Mouse (Mus musculus): Measurements from ENCODE around the gene Ncoa5. TPM values are rescaled to one million over a fixed set of nuclear protein-coding genes. Genes with fewer than 3 reads are reported as not detected.

The Ncoa5 gene
- 10 to 100 TPM; 29.3 to 35.9 TPM for total RNA-seq (2021)
- long read RNA-seq, experiment 1, transcript Ncoa5-201 (8 exons, 3,179 nt): major isoform, 12 of 28 reads
- long read RNA-seq, experiment 1, partial matches to known transcripts: 9 of 28 reads
- long read RNA-seq, experiment 1, other reads (novel, unspliced or antisense): 5 of 28 reads
- long read RNA-seq, experiment 2, transcript Ncoa5-201 (8 exons, 3,179 nt): major isoform, 11 of 28 reads
- long read RNA-seq, experiment 2, partial matches to known transcripts: 3 of 28 reads
- long read RNA-seq, experiment 2, other reads (novel, unspliced or antisense): 12 of 28 reads

DNA sequence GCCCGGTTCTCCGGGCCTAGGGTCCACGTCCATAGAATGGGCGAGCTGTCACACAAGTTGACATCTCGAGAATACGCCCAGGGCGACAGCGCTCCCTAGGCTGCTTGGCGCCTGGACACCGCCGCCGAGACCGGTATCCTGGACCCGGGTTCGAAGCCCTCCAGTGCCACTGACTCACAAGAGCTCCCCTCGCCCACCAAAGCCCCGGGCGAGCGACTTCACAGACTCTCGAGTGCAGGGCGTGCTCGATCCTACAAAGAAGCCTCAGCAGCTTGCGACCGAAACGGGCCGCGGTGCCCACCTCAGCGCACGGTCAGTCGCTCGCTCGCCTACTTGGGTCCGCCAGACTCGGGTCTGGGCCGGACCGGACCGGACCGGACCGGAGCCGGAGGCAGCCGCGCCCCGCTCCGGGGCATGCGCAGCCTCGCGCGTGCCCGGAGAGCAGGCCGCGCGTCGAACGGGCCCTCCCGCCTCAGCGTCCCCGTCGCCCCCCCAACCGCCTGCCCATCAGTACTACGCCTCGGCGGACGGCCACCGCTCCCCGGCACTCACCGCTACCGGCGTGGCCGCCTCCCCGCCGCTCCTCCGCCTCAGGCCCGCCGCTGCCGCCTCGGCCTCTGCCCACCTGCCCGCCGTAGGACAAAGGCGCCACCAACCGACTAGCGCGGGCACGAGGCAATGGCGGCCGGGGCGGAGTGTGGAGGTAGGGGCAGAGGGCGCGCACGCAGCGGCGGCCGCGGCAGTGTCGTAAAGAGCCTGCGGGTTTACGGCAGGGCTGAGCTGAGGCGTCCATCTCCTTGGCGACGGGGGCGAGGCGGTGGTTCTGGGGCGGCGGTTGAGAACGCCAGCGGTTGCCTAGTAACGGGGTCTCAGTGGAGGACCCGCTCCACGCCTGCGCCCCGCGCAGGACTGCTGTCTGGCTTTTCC, at the start of gene Ncoa5:
Gene Ncoa5 (minus strand): TSS at position 737 of the 927 bp plus-strand sequence.
- DNase-seq: peak; percentile 98

DNA sequence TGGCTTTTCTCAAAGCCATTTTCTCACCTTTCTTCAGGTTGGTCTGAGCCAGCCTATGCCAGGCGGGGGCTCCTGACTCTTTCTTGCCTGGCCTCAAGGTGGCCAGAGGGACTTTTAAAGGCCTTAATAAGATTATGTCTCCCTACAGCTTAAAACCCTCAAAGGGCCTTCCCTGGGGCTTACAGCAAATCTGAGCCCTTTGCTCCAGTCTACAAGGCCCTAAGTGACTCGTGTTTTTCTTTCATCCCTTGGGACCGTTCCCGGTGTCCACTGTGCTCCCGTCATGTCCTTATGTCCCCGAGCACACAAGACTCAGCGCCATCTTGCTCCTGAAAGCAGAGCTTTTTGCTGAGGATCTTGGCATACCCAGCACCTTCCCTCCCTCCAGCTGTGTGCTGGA, 46.6 kb upstream of the Ncoa5 start:
- no peak for DNase-seq

DNA sequence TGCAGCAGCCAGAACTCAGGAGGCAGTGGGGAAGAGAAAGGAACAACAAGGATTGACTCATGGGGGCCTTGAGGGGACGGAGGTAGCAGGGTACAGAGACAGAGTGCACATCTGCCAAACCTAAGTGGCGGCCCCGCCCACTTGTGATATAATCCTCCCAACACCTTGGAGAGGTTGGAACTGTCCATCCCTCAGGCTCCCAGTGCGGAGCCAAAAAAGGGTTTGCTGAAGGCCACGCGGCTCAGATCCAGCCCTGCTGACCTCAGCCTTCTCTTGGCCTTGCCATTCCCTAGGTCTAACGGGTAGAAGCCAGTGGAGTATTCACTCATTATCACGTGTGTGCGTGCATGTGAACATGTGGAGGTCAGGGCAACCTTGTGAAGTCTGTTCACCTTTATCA, 46.0 kb upstream of the Ncoa5 start:
- peak; percentile 44 for DNase-seq

DNA sequence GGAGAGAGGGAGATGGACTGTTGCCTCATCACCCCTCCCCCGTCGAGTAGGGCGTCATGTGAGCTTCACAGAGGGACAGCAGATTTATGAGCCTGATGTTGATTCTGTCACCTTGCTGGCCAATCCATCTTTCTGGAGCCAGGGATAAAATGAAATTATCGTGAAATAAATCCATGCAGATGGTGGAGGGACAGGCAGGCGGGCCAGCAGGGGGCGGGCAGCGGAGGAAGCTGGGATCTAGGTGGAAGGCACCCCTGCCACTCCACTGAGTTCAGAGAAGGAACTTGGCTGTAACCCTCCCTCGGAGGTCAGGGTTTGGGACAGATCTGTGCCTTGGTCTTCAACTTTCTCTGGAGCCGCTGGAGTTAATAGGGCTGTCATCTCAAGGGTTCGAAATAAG, 43.9 kb upstream of the Ncoa5 start:
- DNase-seq: peak; percentile 74

DNA sequence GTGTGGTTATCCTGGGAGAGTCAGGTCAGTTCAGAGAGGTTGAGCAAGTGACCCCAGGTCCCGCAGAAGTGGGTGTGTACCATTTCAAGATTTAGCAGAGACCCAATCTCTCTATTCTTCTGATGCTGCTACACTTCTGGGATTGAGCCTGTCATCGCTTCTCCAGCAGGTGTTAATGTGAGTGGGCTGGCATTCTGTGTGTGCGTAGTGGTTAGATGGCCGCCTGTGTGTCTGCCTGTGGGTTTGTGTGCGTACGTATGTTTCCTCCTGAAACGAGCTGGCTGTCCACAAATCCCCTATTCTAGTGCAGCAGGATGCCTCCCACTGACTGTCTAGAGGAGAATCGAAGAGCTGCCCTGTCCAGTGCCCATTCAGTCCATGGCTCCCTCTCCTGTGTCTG, 43.4 kb upstream of the Ncoa5 start:
- DNase-seq: no peak

DNA sequence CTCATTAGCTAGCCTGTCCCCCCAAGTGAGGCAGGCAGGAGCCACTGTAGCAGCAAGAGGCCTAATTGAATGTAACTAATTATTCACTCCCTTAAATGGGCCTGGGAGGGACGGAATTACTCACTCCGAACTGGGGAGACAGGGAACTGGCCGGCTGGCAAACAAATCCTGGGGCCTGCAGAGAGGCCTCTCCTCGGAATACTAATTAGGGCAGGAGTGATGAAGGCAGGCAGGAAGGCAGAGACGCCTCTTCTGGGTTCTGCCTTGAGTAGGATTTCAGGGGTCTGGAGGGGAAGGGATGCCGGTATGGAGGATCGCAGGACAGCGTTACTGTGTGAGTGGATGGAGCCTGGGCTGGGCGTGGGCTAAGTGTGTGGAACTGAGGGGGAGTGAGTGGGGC, 42.4 kb upstream of the Ncoa5 start:
- DNase-seq: no peak

DNA sequence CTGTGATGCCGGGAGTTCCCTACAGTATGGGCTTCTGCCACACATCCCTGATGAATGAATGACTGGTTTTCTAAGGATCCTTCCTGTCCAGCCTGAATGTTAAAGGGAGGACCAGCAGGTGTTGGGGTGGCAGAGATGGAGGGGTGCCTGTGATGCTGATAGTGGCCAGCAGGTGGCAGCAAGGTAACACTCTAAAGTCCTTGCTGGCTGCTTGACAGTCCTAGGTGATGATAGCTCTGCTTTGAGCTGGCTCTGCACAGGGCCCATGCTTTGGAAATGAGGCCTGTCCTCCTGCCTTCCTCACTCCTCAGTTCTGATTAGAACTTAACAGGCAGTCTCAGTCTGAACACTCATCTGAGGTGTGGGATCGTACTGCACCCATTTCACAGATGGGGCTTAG, 40.3 kb upstream of the Ncoa5 start:
- peak; percentile 88 for DNase-seq

DNA sequence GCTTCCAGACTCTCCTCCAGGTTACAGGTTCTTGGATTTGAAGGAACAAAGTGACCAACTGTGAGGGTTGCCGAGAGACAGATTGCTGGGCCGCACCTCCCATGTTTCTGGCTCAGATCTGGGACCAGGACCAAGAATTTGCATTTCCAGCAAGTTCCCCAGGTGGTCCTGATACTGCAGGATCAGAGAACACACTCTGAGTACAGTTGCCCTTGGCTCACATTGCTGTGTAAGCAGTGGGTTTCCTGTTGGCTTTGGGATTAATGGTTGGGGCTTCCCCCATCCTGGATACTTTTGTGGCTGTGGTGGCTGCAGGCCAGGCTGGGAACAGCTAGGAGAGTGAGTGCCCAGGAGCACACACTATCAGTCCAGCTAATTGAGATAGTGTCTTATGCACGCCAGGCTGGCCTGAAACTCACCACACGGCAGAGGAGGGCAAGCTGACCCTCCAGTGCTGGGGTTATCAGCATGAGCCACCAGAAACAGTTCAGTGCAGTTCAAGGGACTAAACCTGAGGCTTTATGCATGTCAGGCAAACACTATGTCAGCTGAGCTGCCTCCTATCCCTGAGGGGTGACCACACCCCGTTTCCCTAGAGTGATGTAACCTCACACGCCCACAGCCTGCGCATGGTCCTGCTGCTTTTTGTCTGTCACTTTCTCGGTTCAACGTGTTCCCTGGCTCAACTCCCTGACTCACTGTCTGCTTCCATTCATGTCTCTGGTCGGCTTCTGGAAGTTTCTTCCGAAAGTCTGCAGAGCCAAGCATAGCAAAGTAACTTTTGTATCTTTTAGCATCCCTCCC, 39.6 kb upstream of the Ncoa5 start:
- no peak for DNase-seq

DNA sequence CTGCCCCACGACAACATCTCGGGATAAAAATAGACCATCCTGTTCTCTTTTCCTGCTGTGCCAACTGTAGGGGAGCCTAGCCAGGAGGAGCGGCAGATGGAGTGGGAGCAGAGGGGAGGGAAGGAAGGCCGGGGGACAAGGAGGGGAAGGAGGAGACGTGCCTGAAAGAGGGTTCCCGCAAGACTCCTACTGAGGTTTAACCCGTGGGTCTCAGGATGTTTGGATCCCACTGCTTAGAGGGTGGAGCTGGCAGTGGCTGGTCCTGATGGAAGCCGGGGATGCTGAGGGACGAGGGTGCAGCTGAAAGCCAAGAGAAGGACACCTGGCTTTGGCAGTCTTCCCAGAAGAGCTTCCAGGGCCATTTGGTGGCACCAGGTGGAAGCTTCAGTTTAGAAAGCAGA, 38.7 kb upstream of the Ncoa5 start:
- DNase-seq: no peak

DNA sequence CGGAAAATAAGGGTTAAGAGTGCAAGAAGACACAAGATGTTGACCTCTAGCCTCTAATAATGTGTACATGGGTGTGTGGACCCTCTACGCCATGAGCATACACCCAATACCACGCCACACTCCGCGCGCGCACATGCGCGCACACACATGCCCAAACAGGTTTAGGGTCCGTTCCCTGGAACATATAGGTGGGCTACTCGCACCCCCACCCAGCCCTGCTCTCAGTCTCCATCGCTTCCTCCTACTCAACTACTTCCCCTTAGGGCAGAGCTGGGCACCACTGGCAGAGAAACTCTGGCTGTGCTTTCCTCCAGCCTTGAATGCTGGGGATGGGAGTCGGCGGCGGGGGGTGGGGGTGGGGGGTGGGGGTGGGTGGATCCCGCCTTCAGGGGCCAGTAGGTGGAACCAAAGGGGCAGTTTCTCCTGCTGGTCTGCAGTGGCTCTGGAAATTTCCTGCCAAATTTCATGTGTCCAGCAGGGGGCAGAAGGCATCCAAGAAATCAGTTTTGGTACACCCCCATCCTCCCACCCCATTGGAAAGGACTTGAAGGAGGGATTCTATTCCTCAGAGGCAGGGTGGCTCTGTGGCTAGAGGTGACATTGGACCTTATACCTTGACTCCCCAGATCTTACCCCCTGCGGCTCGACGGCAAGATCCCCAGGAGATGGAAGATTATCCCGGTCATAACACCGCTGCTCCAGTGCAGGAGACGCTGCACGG, 35.6 kb upstream of the Ncoa5 start:
- peak; percentile 79 for DNase-seq

DNA sequence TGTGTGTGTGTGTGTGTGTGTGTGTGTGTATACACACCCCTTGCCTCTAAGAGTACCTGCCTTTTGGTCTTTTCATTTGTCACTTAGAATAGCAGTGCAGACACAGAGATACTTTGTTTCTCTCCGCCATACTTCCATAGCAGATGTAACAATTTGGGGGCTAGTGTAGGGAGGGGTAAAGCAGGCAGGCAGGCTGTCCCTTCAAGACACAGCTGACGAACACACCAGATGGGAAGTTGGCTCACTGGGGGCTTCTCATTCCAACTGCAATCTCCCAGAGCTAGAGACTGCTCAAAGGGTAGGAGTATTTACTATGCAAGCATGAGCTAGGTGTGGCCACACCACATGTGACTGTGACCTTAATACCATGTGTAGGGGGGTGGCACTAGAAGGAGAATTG, 34.1 kb upstream of the Ncoa5 start:
- no peak for DNase-seq

DNA sequence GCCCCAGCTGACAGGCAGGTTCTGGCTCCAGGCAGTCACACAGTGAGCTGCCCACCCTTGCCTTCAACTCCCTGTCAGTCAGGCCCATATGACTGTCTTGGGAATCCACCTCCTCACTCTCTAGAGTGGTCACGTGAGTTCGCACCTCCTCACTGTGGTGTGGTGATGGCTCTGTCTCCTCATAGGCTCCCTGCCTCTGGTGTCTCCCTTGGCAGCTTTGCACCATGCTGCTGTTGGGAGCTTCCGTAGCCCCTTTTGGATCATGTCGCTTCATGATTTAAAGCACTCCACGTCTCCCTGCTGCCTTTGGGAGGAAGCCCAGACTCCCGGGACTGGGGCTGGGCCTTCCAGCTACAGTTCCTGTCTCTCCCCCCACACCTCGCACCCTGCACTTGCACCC, 29.8 kb upstream of the Ncoa5 start:
- DNase-seq: no peak

DNA sequence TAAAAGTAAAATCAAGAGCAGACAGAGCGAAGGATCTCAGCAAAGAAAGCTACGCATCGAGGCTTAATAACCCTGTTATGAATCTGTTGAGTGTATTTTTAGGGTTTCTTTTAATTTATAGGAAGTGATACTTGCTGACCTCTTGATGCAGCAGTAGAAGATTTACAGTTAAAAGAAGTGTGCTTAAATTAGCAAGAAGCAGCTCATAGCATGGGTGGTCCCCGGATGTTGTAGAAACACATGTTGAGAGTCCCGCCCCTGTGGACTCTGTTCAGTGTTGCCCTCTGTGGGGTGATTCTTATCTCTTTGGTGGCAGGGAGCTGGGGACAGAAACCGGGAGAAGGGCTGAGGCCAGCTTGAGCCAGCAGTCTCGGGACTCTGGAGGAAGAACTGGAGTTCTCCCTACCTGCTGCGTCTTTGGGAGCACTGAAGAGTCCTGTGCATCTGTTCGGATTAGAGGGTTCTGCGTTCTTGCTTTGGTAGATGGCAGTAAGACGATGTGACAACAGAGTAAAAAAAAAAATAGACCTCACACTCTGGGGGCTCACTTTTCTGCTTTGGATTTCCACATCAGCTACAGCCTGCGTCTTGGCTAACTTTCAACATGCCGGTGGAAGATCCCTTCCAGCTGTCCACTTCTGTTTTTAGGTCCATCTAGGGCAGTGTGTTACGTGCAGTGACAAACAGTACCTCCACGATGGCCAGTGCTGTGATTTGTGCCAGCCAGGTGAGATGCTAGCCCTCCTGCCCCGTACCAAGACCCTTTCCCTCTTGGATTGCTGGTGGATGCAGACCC, 27.2 kb upstream of the Ncoa5 start:
- no peak for DNase-seq

DNA sequence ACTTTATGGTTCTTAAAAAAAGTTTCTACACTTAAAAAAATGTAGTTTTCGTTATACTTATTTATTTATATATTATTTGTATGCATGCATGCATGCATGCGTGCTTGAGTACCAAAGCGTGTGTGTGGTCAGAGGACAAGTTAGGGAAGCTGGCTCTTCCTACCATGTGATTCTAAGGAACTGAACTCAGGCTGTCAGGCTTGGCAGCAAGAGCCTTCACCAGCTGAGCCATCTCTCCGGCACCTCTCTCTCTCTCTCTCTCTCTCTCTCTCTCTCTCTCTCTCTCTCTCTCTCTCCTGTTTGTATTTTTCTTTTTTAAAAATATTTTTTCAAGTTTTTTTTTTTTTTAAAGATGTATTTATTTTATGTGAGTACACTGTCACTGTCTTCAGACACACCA, 25.3 kb upstream of the Ncoa5 start:
- DNase-seq: no peak

DNA sequence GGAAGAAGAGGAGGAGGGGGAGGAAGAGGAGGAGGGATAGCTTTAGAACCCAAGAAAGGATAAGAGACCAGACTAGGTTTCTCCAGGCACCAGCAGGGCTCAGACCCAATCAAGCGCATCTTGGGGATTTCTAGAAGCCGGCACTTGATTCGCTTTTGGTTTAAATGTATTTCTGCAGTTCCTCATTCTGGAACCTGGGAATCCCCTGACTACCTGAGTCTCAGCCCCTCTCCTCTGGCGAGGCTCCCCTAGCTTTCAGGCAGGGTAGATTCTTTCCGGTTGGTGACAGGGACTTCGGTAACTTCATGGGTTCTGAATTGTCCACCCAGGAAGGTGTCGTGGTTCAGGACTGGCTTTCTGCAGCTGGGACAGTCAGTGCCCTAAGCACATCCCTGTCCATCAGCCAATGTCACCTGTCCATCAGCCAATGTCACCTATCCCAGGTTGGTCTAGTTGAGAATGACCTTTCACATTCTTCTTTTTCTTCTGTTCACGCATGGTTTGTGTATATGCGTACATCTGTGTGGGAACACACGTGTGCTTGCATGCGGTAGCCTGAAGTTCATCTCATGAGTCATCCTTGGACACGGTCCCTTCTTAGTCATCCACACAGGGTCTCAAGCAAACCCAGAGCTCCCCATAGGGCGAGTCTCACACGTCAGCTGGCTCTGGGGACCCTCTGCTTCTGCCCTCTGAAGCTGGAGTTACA, 21.9 kb upstream of the Ncoa5 start:
- DNase-seq: no peak

DNA sequence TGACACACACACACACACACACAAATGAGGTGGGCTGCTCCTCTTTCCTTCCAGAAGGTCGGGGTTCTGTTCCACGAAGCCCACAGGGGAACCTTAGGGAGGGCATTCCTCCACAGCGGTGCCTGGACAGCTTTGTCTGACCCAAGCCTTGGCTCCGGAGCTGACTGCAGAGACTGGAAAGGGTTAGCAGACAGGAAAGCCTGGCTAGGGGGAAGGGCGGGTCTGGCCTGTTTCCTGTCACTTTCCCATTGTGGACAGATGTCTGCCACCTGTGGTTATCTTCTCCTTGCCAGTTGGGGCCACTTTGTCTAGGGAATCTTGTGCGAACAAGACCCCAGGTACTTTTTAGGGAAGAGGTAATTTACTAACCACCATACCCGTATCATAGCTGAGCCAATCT, 21.2 kb upstream of the Ncoa5 start:
- peak; percentile 28 for DNase-seq

DNA sequence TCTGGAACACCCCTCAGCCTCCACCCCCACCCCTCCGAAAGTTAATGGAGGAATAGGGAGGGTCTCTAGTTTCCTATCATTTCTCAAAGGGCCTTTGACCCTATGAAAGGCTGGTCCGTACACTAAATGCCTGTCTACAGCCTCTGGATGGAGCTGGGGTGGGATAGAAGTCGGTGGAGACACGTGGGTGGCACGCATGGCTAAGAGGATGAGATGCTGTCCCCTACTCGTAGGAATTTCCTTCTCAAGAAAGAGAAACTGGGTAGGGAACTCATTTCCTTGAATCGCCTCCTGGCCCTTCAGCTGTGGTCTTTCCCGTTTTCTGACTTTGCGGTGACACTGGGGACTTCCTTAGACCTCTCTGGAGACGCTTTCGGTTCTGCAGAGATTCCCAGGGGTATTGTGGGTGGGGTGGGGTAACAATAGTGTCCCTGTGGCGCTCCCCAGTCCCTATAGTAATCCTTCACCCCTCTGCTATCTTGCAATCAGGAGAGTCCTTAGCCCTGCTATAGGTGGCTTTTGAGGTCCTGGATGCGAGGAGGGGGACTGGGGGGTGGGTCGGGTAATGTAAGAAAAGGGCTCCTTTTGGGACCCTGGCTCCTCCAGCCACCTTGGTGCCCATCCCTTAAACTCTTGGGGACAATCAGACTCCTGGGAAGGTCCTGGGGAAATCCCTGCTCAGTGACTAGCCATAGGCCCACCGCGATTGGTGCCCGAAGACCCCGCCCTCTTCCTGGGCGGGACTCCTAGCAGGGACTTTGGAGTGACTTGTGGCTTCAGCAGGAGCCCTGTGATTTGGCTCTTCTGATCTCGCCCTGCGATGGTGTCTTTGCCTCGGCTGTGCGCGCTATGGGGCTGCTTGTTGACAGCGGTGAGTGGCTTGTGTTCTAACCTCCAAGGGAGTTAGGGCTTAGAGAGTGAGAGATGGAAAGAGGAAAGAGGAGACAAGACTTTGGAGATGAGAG, 20.5 kb upstream of the Ncoa5 start, which contains the start of gene Cd40:
Gene Cd40 (plus strand): TSS at position 740 of the 965 bp plus-strand sequence.
- DNase-seq: peak; percentile 84

DNA sequence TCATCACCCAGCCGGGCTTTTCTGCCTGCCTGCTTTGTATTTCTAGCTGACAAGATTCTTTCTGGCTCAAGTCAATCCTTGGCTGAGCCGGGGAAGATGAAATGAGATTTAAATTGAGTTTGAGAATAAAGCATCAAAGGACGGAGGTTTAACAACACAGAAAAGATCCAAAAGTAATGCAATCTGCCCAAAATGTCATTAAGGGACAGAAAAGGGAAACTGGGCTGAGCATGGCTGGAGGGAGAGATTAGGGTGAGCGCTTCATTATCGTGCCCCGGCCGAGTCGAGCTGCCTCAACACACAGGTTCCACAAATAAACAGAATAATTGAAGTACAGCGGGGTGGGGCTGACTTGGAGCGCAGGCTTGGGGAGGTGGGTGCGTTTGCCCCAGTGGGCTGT, 16.9 kb upstream of the Ncoa5 start:
- no peak for DNase-seq

Data from adrenal gland, postnatal 10 days (tissue).